Mouse (Mus musculus) neural tube, embryonic 14.5 days (tissue): ENCODE data around the gene Nav3. TPM values are rescaled to one million over a fixed set of nuclear protein-coding genes. Genes with fewer than 3 reads are reported as not detected.
A peak's percentile ranks its signal among the peaks of the same experiment; 100 is the strongest.

Source experiments
- ATAC-seq: fragments of 200-750 bp; cut with Nextera tagmentation; 2 replicates; pipeline ENCODE4 v1.8.0; 2017; ENCODE audit warnings: low read depth, mild to moderate bottlenecking, moderate TSS enrichment, moderate library complexity
- H3K27ac ChIP-seq: fragments of 300-500 bp; sonication (generic); 2 replicates; pipeline ENCODE4 v1.5.1; 2014; ENCODE audit warnings: low read depth, mild to moderate bottlenecking, control low read depth, low read length, moderate library complexity, mixed read lengths
- H3K27me3 ChIP-seq: fragments of 300-500 bp; sonication (generic); 2 replicates; pipeline ENCODE4 v1.6.1; 2014; ENCODE audit warnings: low read length; ENCODE audit not compliant: control insufficient read depth, insufficient read depth
- H3K36me3 ChIP-seq: fragments of 300-500 bp; sonication (generic); 2 replicates; pipeline ENCODE4 v1.6.1; 2014; ENCODE audit warnings: low read length, mixed read lengths; ENCODE audit not compliant: control insufficient read depth, insufficient read depth
- H3K4me1 ChIP-seq: fragments of 300-500 bp; sonication (generic); 2 replicates; pipeline ENCODE4 v1.6.1; 2014; ENCODE audit warnings: low read length; ENCODE audit not compliant: control insufficient read depth, insufficient read depth
- H3K4me2 ChIP-seq: fragments of 300-500 bp; sonication (generic); 2 replicates; pipeline ENCODE4 v1.6.1; 2014; ENCODE audit warnings: mild to moderate bottlenecking, low read depth, low read length, control low read depth
- H3K4me3 ChIP-seq: fragments of 300-500 bp; sonication (generic); 2 replicates; pipeline ENCODE4 v1.5.1; 2014; ENCODE audit warnings: low read depth, low read length, control low read depth, mixed read lengths
- H3K9ac ChIP-seq: fragments of 300-500 bp; sonication (generic); replicated peaks from 2 replicates; pipeline ENCODE4 v1.6.1; 2014; ENCODE audit warnings: low read depth, mild to moderate bottlenecking, control low read depth, low read length, mixed read lengths
- H3K9me3 ChIP-seq: fragments of 300-500 bp; sonication (generic); 2 replicates; pipeline ENCODE4 v1.6.1; 2016; ENCODE audit warnings: low read length; ENCODE audit not compliant: control insufficient read depth
- WGBS: fragments of 180-500 bp; shearing (Covaris S2); extraction: QIAGEN DNeasy Blood & Tissue Kit; methylation state at CpG from one replicate; pipeline ENCODE4 v1.1.7; 2014; 5-methylcytosine and 5-hydroxymethylcytosine counted together
- polyA plus RNA-seq: library from polyadenylated mRNA; unstranded; fragments of >200 nt; fragmentation: Nextera tagmentation; extraction: Ambion mirVana; gene quantifications from 2 replicates; pipeline ENCODE4 v1.2.1, GENCODE M21; 2014

Nav3 gene
- polyA plus RNA-seq, 1 experiment from 2014 or later, result 34.6 TPM

GRCm38 (mm10) chr10:109664629-109665317, 791.2 kb downstream of the Nav3 start:
- Histone ChIP-seq H3K27me3 (no peaks in the 10 kb centered on the region), H3K4me3 (peak overlapping the region; percentile 5; the same call in 1 of the 2 replicates), H3K36me3 (no peaks in the 10 kb centered on the region), H3K4me1 (no peaks in the 10 kb centered on the region), H3K9ac (no peak overlapping the region), H3K27ac (no peak overlapping the region), H3K4me2 (peak overlapping the region; percentile 33), H3K9me3 (no peaks in the 10 kb centered on the region)
- 29% methylated on average over 14 of the region's 14 CpGs for WGBS
- 0 out of 2 replicates have a peak, but pooled peaks have one; percentile 54 for ATAC-seq

DNA sequence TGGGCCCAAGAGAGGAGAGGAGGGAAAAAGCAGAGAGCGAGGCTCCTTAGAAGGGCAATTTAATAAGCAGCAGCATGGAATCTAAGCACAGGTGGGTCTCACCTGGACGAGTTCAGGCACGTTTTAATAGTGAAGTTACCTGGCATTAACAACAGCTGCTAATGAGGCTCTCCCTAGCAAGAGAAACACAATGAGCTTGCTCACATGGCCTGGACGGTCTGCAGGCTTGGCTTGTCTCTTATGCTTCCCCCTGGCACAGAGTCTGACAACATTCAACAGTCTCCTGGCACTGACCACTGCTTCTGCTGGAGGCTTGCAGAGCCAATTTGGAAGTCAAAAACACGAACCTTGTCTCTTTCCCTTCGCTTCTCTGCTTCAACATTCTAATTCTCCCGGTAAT, 804.5 kb downstream of the Nav3 start:
- no peaks in the 10 kb centered on the region for H3K27me3 ChIP-seq
- H3K4me3 ChIP-seq, result no peak overlapping the region
- H3K36me3 ChIP-seq, result no peaks in the 10 kb centered on the region
- H3K9ac ChIP-seq, result no peak overlapping the region
- WGBS, result 78% methylated on average over 7 of the region's 7 CpGs
- no peaks in the 10 kb centered on the region for H3K9me3 ChIP-seq
- no peak overlapping the region for H3K4me2 ChIP-seq
- H3K27ac ChIP-seq, result no peak overlapping the region
- no peak for ATAC-seq
- H3K4me1 ChIP-seq, result no peaks in the 10 kb centered on the region

DNA sequence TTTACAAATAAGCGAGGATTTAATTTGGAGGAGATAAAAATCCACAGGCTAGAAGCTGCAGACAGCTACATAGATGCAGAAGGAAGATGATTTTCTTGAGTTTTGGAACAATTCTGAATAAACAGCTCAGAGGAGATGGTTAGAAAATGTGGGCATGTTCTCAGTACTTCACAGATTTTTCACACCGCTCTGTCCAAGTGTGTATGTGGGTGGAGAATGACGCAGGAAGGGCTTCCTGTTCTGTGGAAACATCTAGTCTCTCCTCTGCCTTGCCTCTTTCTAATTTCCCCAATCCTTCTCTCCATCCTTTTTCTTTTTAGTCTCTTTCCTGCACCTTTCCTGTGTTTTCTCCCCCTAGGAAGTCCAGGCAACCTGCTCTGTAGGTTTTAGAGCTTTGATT, 812.4 kb downstream of the Nav3 start:
- H3K9ac ChIP-seq, result no peak overlapping the region
- H3K4me1 ChIP-seq, result no peaks in the 10 kb centered on the region
- 93% methylated on average over 3 of the region's 3 CpGs for WGBS
- no peaks in the 10 kb centered on the region for H3K27me3 ChIP-seq
- H3K27ac ChIP-seq, result no peak overlapping the region
- no peak overlapping the region for H3K4me3 ChIP-seq
- H3K4me2 ChIP-seq, result no peak overlapping the region
- H3K36me3 ChIP-seq, result no peaks in the 10 kb centered on the region
- ATAC-seq, result no peak
- no peaks in the 10 kb centered on the region for H3K9me3 ChIP-seq

DNA sequence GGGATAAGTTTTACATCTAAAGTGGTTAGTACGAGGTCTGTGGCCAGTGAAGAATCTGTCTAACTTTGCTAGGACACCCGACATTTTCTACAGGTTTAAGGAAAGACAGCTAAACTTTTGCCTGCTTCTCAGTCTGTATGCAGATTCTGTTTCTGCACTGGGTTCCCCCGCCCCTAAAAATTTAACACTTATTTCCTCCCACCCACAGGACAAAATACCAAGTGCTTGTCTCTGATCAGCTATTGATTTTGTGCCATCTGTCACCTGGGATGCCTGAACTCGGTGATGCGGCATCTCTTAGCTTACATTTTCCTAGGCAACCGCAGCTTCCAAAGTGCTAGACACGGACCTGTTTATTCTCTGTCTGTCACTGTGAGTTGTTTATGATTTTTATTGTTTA, 814.2 kb downstream of the Nav3 start:
- ATAC-seq, result no peak
- Histone ChIP-seq H3K27ac (no peak overlapping the region), H3K36me3 (no peaks in the 10 kb centered on the region), H3K4me3 (no peak overlapping the region), H3K27me3 (no peaks in the 10 kb centered on the region), H3K4me1 (0 out of 2 replicates have a peak, but pooled peaks cover 4% of the 10 kb centered on the region), H3K9me3 (no peaks in the 10 kb centered on the region), H3K9ac (no peak overlapping the region), H3K4me2 (no peak overlapping the region)
- 52% methylated on average over 7 of the region's 7 CpGs for WGBS

DNA sequence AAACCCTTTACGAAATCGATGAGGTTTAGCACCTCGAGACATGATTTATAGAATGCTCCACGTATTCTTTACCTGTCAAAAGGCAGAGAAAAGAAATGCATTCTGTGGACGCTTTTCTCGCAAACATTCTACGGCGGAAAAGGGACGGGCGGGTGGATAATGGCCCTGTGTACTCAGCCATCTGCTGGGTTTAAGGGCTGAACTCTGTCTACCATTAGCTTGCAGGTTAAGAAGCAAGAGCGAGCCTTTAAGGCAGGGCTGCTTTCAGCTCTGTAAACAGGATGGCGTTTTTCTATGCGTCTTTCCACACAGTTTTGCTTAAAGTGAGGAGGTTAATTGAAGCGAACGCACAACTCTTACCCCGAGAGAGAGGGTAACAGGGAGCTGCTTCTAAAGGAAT, 818.3 kb downstream of the Nav3 start:
- H3K4me2 ChIP-seq, result 0 out of 2 replicates have a peak overlapping the region, but pooled peaks have one; percentile 14
- no peak overlapping the region for H3K9ac ChIP-seq
- ATAC-seq, result no peak
- no peaks in the 10 kb centered on the region for H3K27me3 ChIP-seq
- no peaks in the 10 kb centered on the region for H3K36me3 ChIP-seq
- WGBS, result 46% methylated on average over 16 of the region's 16 CpGs
- H3K27ac ChIP-seq, result no peak overlapping the region
- H3K4me3 ChIP-seq, result no peak overlapping the region
- H3K4me1 ChIP-seq, result 0 out of 2 replicates have a peak, but pooled peaks cover 4% of the 10 kb centered on the region
- H3K9me3 ChIP-seq, result no peaks in the 10 kb centered on the region
